Mouse (Mus musculus) C2C12 (cell line): ENCODE measurements around the gene Pecr. TPM values are rescaled to one million over a fixed set of nuclear protein-coding genes. Genes with fewer than 3 reads are reported as not detected.

Experiments used
- H3K27me3 ChIP-seq: one replicate; pipeline ENCODE4 v1.6.1; 2011; ENCODE audit not compliant: control insufficient read depth, insufficient read depth, insufficient read length
- H3K36me3 ChIP-seq: one replicate; pipeline ENCODE4 v1.6.1; 2011; ENCODE audit not compliant: control insufficient read depth, insufficient read depth
- H3K4me3 ChIP-seq: one replicate; pipeline ENCODE4 v1.5.1; 2011; ENCODE audit warnings: mild to moderate bottlenecking, control low read depth; ENCODE audit not compliant: poor library complexity, insufficient read depth, severe bottlenecking
- H3K79me2 ChIP-seq: one replicate; pipeline ENCODE4 v1.6.1; 2011; ENCODE audit not compliant: control insufficient read depth, insufficient read depth
- H3K79me3 ChIP-seq: one replicate; pipeline ENCODE4 v1.6.1; 2011; ENCODE audit warnings: low read depth, control low read depth
- H3ac ChIP-seq: one replicate; pipeline ENCODE3; 2011; ENCODE audit warnings: low read depth; ENCODE audit not compliant: control insufficient read depth, insufficient read length
- CEBPB ChIP-seq: IDR thresholded peaks from one replicate; pipeline ENCODE4 v1.6.1; 2011; ENCODE audit warnings: low read depth, mild to moderate bottlenecking, control low read depth, moderate library complexity
- CTCF ChIP-seq: IDR thresholded peaks from one replicate; pipeline ENCODE4 v1.5.1; 2011; ENCODE audit not compliant: control insufficient read depth, insufficient read depth, insufficient read length
- FOSL1 ChIP-seq: IDR thresholded peaks from one replicate; pipeline ENCODE4 v1.8.0; 2011; ENCODE audit warnings: mild to moderate bottlenecking, low read length; ENCODE audit not compliant: poor library complexity, insufficient read depth, severe bottlenecking
- MAX ChIP-seq: IDR thresholded peaks from one replicate; pipeline ENCODE4 v1.6.1; 2011; ENCODE audit warnings: mild to moderate bottlenecking, control low read depth
- MYOD1 ChIP-seq: IDR thresholded peaks from one replicate; pipeline ENCODE4 v1.6.1; 2011; ENCODE audit warnings: low read depth; ENCODE audit not compliant: control insufficient read depth, insufficient read length
- MYOG ChIP-seq: IDR thresholded peaks from one replicate; pipeline ENCODE4 v1.6.1; 2011; ENCODE audit not compliant: control insufficient read depth, insufficient read length; ENCODE audit errors: extremely low read depth
- USF1 ChIP-seq: IDR thresholded peaks from one replicate; pipeline ENCODE4 v1.6.1; 2011; ENCODE audit warnings: low read depth, mild to moderate bottlenecking, control low read depth, moderate library complexity
- polyA plus RNA-seq: library from polyadenylated mRNA; unstranded; fragments of >200 nt; fragmentation: generic; extraction: Trizol; gene quantifications from one replicate; pipeline ENCODE4 v1.2.1, GENCODE M21; 2012; ENCODE audit warnings: missing spikeins

The Pecr gene
- polyA plus RNA-seq, 1 experiment: 16.8 TPM

DNA sequence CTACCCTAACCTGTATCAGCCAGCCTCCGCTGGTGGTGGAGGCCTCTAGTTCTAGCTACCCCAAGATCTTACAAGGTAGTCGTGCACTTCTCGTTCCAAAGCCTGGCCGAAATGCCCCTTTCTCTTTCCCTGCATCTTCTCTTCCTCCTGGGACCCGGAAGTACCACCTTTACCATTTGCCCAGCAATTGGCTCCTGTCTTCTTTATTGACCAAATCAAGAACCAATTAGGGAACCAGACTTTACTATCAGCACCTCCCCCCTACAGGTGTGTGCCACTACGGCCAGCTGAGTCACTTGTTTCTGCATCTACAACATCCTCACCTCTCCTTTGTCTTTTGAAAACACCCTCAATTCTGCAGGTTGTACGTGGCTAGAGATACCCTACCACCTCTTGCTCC is 67.4 kb downstream of the Pecr start:
- TF ChIP-seq FOSL1 (no peak), USF1 (no peak), MAX (no peak), MYOG (no peak), CTCF (no peak), MYOD1 (no peak), CEBPB (no peak)
- Histone ChIP-seq H3K4me3 (no peak overlapping the region), H3K79me3 (no peaks in the 10 kb centered on the region), H3ac (no peak overlapping the region), H3K27me3 (no peaks in the 10 kb centered on the region), H3K36me3 (no peaks in the 10 kb centered on the region), H3K79me2 (no peaks in the 10 kb centered on the region)

DNA sequence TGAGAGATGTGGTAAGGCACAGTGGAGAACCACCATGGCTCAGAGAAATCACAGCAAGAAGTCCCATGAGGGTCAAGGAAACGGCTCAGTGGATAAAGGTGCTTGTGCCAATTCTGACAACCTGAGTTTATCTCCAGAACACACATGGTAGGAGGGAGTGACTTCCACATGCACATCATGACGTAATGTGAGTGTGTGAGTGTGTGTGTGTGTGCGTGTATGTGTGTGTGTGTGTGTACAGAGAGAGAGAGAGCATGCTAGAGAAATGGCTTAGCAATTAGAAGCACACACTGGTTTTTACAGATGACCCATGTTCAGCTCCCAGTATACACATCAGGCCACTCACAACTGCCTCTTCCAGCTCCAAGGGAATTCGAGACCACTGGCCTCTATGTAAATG is 68.9 kb downstream of the Pecr start:
- H3K79me3 ChIP-seq: no peaks in the 10 kb centered on the region
- no peak overlapping the region for H3ac ChIP-seq
- no peak overlapping the region for H3K4me3 ChIP-seq
- peaks cover 5% of the 10 kb centered on the region for H3K79me2 ChIP-seq
- H3K27me3 ChIP-seq: no peaks in the 10 kb centered on the region
- TF ChIP-seq USF1 (no peak), CEBPB (no peak), MYOD1 (no peak)
- no peaks in the 10 kb centered on the region for H3K36me3 ChIP-seq

DNA sequence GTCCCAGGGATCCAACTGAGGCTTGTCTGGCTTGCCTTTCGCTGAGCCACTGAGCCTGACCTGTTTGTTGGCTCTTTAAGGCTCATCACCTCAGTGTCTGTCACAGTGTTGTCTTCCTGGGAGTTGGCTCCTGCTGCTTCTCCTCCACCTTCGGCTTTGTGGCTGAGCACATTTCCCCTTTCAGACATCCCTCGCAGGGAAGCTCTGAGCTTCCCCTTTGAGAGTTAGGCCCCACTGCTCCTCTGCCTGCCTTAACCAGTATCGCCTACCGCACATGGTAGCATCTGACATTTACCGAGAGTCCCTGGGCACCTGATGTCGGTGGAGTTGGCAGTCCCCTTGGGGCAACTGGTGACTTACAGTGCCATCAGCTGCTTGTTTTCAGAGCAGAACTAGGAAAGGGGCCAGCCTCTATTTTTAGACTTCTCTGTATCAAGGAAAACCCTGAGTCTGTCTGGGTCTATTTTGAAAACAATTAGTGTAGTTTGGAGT is 69.6 kb downstream of the Pecr start:
- Histone ChIP-seq H3K79me3 (no peaks in the 10 kb centered on the region), H3K36me3 (no peaks in the 10 kb centered on the region), H3K27me3 (no peaks in the 10 kb centered on the region), H3K4me3 (no peak overlapping the region), H3K79me2 (peaks cover 9% of the 10 kb centered on the region), H3ac (no peak overlapping the region)
- no peak for TF ChIP-seq MYOD1

DNA sequence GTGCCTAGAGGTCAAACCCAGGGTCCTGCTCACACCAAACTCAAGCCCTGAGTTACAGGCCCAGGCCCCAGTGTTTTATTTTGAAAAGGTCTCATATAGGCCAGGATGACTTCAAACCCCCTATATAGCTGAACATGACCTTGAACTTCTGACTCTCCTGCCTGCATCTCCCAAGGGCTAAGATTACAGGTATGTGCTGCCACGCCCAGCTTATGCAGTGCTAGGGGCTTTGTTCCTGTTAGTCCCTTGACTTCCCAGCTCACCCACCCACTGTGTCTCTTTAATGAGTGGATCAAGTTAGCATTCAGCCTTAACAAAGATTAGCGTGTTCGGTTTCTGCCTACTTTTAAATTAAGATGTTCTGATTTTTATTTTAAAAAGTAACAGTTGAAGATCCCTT is 70.2 kb downstream of the Pecr start:
- Histone ChIP-seq H3ac (no peak overlapping the region), H3K27me3 (no peaks in the 10 kb centered on the region), H3K4me3 (no peak overlapping the region), H3K79me2 (peaks cover 13% of the 10 kb centered on the region), H3K79me3 (no peaks in the 10 kb centered on the region), H3K36me3 (no peaks in the 10 kb centered on the region)
- no peak for TF ChIP-seq CTCF
- no peak for TF ChIP-seq USF1
- TF ChIP-seq CEBPB: no peak
- TF ChIP-seq MYOG: no peak
- no peak for TF ChIP-seq FOSL1
- no peak for TF ChIP-seq MYOD1
- TF ChIP-seq MAX: no peak

DNA sequence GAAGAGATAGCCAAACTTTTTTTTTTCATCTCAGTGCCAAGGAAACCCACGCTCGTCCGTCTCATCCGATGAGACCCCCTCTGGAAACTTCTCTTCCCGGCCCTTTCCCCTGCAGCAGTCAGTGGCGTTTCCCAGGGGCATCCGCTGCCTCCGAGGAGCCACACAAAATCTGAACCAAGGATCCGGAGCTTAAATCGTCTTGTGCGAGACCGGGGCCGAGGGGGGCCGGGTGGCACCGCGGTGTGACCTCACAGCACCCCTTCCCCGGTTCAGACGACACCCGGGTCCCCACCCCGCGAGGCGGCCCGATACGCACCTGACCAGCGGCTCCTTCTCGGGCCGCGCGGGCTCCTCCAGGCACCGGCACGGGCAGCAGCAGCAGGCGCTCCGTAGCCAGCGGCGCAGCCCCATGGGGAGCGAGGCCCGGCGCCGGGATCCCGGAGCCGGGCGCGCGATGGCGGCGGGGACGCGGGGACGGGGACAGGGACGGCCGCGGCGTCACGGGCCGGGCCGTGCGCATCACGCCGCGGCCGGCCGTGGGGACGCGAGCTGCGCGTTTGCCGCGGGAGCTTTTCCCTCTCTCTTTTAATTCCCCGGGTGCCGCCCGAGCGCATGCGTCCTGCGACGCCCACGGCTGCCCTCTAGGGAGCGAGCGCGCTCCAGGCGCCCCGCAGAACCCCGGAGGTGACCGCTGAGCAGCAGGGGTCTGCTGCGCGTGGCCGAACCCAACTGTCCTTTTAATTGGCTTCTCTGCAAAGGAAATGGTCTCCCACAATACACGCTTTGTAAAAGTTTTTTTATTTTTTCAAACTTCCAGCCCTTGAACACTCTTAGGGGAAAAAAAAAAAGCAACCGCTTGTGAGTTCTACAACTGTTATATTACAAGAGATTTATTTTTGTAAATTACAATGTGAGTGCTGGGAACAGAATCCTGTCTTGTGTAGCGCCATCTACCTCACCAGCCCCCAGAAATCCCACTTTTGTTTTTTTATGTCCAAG is 72.1 kb downstream of the Pecr start, which contains the start of gene Mreg:
Gene Mreg (minus strand): TSS at position 607 of the 999 bp plus-strand sequence.
- Histone ChIP-seq H3K36me3 (no peaks in the 10 kb centered on the region), H3ac (peak within 1 kb of the TSS; percentile 81), H3K79me3 (no peaks in the 10 kb centered on the region), H3K79me2 (peaks cover 13% of the 10 kb centered on the region), H3K27me3 (no peaks in the 10 kb centered on the region), H3K4me3 (peak within 1 kb of the TSS; percentile 60)
- no peak for TF ChIP-seq CEBPB
- TF ChIP-seq MYOD1: no peak
- TF ChIP-seq CTCF: peak; percentile 19
